Mouse (Mus musculus) layer of hippocampus, postnatal 14 days (tissue): ENCODE measurements around the gene Klhl35. TPM values are rescaled to one million over a fixed set of nuclear protein-coding genes. Genes with fewer than 3 reads are reported as not detected.
A peak's percentile ranks its signal among the peaks of the same experiment; 100 is the strongest.

Experiments
- DNase-seq, 2 experiments: peaks; one replicate each; pipeline ENCODE4 v3.0.0; 2021 to 2022; ENCODE audit warnings: low spot score in 2 of 2, mixed read lengths in 1 of 2
- total RNA-seq, 2 experiments: library from RNA; stranded (reverse); gene quantifications; 2 replicates each; pipeline ENCODE4 v1.2.3; 2021

Klhl35 gene
- total RNA-seq, 2 experiments from 2014 or later = 4.4 to 4.9 TPM

DNA sequence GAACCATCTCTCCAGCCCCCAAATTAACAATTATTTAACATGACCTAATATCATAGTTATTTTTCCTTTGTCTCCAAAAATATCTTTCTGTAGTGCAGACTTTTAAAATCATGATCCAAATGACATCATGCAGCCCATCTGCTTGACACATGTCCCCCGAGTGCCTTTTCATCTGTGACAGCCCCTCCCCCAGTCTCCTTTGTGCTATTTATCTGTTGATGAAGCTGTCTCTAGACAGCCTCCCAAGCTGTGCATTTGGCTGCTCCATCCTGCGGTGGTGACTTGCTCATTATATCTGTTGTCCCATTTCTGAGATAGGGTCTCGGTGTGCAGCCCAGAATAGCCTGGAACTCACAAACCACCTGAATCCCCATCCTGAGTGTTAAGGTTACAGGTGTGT, 16.1 kb upstream of the Klhl35 start:
- peak; percentile 65 to 89 for DNase-seq

DNA sequence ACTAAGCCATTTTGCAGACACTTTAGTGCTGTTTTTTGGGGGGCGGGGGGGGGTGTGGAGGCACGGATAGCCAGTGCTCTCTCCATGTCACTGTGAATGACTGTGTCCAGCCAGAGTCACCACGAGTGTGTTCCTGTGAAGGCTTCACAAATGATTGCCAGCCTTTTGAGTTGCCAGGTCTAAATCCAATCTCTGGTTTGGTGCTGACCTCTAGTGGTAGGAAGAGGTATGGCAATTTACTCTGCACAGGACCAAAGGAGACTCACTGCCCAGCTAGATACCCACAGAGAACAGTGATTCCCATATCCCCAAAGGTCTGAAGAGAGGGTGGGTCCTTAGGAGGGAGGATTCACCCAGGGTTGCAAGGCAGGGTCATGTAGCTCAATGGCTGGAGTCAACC, 15.1 kb upstream of the Klhl35 start:
- peak; percentile 71 to 90 for DNase-seq

DNA sequence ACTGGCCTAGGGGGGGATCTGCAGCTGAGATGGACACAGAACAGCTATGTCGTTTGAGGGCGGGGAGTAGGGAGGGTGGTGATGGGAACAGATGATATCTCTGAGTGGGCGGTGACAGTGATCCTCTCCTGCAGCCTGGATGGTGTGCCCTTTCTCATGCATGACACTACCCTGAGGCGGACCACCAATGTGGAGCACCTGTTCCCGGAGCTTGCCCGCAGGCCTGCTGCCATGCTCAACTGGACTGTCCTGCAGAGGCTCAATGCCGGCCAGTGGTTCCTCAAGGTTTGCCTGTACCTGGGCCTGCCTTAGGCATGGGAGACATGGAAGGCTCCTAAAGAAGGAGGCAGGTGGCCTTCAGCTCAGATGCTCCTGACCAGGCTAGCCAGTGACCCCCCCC, 12.9 kb upstream of the Klhl35 start:
- no peak for DNase-seq

DNA sequence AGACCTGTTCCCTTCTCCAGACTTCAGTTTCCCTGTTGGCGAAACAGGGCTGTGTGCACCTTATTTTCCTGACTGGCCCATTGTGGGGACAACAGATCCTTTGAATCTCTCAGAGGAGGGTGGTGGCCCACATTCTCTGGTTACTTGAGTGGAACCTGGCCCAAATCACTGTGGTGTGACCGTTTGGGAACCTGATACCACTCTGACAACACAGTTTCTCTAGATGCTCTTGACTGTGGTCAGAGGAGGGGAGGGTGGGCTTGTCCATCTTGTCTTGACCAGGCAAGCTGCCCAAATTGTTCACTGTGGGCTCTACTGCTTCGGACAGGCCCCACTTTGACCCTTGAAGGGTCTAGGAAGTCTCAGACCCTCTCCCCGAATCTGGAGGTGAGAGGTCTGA, 11.8 kb upstream of the Klhl35 start:
- DNase-seq = no peak

DNA sequence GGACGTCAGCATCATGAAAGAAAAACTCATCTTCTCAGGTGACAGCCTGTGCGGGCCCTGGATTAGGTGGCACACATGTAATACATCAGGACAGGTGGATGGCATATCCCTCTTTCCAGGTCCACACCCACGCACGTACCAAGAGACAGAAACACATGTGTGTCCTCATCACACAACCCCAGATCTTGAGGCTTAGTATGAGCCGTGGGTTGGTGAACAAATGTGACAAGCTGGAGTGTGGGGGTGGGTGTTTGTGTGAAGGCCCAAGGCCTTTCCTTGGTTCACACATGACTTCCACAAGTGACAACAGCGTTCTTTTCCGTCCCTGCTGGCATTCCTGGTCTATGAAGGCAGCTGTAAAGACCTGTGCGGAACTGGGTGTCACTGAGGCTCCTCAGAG, 7.0 kb upstream of the Klhl35 start:
- DNase-seq = no peak

DNA sequence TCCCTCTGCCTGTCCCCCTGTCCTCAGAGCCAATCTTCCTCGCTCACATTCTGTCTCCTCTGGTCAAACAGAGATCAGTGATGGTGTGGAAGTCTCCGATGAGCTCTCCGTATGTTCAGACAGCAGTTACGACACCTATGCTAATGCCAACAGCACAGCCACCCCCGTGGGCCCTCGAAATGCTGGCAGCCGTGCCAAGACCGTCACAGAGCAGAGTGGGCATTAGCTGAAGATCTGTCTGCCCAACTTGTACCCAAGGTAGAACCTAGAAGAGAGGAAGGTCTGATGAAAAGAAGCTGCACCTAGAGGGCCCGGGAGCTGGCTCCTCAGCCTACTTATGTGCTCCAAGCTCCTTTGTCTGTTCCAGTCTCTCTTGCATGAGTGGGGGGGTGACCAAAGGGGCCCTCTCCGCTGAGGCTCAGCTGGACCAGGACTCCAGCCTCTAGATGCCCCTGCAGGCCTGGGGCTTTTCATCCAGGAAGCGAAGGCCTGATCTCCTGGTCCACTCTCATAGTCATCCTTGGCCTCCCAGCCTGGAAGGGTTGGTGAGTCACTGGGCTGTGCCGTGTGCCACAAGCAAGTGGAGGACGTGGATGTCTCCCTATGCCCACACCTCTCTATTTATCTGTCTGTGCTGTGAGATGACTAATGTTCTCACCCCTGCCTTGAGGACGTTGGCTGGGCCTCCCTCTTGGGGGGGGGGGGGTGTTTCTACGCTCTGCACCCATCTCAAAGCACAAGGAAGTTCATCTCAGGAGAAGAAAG, 5.7 kb upstream of the Klhl35 start:
- no peak for DNase-seq

DNA sequence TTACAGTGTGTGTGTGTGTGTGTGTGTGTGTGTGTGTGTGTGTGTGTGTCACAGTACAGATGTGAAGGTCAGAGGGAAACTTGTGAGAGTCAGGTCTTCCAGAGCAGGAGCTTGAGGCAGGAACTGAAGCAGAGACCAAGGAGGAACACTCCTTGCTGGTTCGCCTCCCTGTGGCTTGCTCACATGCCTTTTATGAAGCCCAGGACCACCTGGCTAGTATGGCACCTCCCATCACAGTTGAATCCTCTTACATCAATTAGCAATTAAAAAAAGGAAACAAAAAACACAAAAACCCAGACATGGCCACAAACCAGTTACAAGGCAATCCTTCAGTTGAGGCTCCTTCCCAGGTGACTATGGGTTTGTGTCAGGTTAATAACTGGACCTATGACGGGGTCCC, 2.7 kb upstream of the Klhl35 start:
- DNase-seq = no peak

DNA sequence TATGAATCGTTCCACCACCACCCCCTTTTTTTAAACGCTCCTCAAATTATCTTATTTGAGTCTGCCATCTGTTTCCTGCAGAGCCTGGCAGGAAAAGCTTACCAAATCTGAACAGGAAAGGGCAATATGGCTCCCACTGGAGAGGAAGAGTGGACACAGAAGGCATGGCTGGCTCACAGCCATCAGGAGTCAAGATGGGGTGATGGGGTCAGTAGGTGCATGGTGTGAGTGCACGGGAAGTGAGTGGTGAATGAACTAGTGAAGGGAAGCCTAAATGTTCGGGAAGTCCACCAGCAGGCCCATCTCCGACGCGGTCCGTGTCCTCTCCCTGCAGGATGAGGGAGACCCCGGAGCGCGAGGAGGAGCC, 2.1 kb downstream of the Klhl35 start:
- peak; percentile 54 to 55 for DNase-seq

DNA sequence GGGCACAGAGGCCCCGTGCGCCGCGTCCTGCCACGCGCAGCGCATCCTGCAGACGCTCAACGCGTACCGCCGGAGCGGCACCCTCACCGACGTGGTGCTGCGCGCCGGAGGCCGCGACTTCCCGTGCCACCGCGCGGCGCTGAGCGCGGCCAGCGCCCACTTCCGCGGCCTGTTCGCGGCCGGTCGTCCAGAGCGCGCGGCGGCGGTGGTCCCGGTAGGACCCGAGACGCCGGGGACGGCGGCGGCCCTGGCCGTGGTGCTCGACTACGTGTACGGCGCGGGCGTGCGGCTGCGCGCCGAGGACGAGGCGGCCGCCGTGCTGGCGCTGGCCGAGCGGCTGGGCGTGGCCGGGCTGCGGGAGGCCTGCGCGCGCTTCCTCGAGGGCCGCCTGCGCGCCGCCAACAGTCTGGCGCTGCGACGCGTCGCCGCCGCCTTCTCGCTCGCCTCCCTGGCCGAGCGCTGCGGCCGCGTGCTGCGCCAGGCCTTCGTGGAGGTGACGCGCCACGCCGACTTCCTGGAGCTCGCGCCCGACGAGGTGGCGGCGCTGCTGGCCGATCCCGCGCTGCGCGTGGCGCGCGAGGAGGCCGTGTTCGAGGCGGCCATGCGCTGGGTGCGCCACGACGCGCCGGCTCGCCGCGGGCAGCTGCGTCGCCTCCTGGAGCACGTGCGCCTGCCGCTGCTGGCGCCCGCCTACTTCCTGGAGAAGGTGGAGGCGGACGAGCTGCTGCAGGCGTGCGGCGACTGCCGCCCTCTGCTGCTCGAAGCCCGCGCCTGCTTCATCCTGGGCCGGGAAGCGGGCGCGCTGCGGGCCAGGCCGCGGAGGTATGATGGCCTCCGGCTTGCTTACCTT, 2.7 kb downstream of the Klhl35 start:
- DNase-seq = peak; percentile 69 to 72

DNA sequence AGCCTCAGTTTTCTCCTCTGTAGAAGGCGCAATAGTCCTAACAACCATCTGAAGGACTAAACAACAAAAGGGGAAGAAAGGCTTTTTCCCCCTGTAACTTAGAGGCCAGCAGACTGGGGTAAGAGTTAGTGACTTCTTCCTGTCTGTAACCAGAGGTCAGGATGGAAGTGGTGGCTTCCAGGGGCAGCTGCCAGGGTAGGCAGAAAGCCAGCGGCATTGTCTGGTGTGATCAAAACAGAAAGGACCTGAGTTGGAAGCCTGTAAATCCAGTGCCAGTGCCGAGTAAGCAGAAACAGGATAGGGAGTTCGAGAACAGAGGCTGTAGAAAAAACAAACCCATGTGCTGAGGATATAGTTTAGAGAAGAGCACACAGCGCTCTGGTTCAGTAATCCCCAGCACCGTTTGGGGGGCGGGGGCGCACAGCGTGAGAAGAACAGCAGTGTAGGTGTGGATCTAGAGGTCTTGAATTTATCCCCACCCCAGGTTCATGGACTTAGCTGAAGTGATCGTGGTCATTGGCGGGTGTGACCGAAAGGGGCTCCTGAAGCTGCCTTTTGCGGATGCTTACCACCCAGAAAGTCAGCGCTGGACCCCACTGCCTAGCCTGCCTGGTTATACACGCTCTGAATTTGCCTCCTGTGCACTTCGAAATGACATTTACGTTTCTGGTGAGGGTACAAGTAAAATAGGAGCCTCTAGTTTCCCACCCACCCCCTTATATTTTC, 4.0 kb downstream of the Klhl35 start:
- no peak for DNase-seq

DNA sequence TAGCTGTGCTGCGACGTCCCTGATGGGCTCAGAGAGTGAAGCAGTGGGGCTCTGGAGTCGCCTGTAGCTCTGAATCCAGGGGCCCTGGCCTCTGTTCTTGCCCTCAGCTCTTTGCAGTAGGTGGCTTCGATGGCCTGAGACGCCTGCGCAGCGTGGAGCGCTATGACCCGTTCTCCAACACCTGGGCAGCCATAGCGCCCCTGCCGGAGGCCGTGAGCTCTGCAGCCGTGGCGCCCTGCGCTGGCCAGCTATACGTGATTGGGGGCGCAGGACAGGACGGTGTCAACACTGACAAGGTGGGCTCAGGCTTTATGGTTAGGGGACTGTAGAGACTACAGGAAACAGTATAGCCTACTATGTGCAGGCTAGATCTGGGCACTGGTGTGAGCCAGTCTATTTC, 5.8 kb downstream of the Klhl35 start:
- no peak for DNase-seq

DNA sequence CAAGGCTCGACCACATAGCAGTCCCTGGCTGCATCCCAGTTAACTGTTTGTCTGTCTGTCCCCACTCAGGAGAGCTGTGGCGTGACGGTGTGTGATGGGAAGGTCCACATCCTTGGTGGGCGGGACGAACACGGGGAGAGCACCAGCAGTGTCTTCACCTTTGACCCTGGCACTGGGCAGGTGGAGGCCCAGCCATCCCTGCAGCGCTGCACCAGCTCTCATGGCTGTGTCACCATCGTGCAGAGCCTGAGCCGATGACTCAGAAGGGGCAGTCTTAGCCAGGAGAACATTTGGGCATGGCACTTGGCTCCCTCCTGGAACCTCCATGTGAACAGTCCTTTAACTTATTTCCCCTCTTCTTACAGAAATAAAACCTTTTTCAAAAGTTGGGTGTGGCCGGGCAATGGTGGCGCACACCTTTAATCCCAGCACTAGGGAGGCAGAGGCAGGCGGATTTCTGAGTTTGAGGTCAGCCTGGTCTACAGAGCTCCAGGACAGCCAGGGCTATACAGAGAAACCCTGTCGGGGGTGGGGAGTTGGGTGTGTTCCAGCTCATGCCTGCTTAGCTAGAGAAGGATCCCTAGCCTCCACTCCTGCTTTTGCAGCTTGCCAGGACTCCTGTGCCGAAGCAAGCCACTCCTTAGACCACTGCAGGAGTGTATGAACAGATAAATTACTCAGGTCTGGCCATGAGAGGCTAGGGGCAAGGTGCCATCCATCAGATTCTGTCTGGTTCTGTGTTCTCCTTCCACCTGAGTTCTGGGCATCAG, 8.0 kb downstream of the Klhl35 start:
- no peak for DNase-seq

DNA sequence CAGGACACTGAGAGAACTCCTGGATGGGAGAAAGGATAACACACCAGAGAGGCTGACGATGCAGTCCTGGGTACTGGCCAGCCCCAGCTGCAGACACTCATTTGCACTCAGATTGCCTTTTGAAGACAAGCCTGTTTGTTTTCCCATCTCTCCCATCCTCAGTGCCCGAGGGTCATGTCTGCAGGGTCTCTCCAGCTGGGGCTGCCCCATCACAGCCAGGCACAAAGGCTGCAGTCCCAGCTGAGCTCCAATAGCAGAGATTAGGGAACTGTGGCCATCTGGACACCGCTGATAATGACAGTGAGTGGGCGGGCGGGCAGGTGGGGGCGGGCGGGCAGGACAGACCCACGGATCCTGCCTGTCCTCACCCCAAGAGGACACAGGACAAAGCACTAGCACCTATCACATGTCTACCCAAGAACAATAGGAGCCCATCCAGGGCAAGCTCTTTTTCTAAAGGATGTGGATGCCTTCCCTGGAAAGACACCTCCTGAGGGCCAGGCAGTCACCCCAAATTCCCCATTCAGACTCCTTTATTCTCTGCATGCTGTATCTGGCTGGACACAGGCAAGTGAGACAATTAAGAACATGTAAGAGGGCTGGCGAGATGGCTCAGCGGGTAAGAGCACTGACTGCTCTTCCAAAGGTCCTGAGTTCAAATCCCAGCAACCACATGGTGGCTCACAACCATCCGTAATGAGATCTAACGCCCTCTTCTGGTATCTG, 9.2 kb downstream of the Klhl35 start:
- no peak for DNase-seq

DNA sequence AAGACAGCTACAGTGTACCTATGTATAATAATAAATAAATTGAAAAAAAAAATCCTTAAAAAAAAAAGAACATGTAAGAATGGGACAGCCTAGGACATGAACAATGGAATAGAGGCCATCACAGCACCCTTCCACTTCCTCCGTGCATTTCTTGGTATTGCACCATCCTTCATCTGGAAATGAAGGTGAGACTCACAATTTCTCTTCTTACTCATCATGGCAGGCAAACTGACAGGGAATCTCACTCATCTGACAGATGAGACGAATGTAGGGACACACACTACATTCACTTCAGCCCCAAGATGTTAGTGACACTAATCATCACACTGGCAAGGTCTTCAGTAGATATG, 9.7 kb downstream of the Klhl35 start:
- DNase-seq = no peak

DNA sequence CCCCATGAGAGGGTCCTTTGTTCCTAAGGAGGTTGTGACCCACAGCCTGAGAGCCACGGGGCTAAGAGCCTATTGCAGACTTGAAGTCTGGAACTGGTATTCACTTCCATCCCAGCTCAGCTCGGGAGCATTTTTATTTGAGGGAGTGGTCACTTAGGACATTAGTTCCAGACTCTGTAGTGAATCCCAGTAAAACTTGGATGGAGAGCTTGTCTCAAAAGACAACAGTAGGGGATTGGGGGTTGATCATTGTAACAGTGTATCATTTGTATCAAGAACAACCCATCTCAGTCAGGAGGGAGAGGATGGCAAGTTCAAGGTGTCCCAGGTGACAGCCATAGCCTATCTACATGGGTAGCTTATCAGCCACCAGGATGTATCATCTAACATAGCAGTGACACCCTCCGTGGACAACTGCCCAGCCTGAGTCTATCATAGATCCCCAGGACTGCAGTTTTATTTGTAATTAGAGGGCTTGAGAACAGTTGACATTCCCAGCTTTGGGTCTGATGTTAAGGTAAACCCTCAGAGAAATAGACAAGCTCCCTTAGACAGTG, 10.8 kb downstream of the Klhl35 start:
- DNase-seq = no peak

DNA sequence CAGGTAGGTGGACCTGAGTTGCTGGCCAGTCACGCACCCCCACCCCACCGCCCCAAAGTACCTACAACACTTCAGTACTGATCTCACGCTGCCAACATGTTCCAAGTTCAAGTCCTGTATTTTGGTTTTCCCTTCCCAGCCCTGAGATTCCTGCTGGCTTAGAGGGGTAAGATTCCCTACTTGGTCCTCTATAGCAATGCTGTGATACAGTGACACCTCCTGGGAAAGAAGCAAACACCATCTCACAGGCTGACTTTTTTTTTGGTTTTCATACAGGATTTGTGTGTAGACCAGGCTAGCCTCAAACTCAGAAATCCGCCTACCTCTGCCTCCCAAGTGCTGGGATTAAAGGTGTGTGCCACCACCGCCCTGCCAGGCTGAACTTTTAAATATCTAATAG, 11.4 kb downstream of the Klhl35 start:
- no peak for DNase-seq

DNA sequence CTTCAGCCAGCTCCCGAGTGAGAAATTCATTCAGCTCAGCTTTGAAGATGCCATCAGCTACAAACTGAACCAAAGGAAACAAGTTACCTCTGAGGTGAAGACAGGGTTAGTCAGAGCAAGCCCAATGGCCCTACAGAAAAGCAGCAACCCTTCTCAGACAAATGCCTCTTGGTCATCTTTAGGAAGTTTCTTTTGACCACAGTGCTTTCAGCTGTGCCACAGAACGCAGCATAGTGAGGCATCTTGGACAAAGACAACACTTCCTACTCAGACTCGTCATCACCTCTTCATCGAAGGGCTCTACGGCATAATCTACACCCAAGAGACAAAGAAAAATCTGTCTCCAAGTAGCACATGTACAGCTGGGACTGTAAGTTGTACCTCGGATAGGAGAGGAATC, 16.8 kb downstream of the Klhl35 start:
- DNase-seq = no peak

DNA sequence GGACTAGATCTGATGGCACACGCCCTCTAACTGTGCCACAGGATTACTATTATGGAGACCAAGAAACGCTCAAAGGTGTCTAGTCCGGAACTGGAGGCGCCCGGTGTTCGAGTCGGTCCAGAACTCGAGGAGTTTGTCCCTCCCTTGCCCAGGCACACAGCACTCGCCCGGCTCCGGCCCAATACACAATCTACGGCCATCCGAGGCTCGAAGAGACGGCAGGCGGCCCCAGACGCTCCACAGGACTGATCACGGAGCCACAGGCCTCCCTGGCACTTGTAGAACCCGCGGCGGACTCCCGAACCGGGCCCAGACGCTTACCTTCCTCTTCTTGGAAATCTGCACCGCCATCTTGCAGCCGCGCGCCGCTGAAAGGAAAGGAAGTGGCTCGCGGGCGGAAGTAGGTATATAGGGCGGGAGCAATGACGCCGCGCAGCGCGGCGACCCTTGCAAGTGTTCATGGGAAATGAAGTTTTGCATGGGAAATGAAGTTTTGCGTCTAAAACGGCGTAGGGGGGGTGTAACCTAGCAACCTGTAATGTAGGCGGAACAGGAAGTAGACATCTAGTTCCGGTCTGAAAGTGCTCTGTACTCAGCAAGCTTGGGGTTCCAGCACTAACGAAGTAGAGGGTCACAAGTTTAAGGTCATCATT, 17.6 kb downstream of the Klhl35 start, which contains the start of gene Rps3:
TSS of gene Rps3 (minus strand) at position 468 of the 653 bp plus-strand sequence.
- DNase-seq = peak; percentile 95 to 98

DNA sequence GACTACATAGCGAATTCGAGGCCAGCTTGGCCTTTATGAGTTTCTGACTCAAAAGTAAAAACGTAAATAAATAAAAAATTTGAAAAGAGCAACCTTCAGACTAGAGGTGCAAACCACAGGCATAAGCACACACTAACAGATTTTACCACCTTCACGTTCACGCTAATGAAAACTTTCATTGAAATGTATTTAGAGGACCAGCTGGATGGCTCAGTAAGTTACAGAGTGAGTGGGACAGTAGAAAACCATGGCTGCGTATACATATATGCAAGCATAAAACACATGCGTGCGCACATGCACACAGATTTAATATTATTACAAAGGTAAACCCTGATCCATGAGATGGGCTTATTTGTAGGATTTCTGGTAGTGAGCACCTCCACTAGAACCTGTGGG, 18.1 kb downstream of the Klhl35 start:
- DNase-seq = no peak

DNA sequence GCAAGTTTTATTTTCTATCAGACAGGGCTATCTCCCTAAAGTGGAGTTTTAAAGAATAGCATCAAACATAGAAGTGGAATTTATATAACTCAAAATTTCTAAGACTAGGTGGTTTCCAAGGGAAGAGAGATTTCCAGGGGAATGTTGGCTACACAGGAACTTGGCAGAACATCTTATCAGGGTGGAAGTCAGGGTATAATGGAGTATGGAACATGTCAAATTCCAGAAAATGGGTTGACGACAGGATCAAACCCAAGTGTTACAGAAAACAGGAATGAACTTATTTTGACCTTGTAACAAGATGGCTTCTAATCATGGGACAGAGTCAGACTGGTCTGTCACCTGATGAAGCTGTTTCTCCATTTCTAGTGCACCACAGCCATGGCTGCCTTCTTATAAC, 18.9 kb downstream of the Klhl35 start:
- DNase-seq = no peak
